Mouse (Mus musculus) hindbrain, embryonic 16.5 days (tissue): ENCODE measurements around the gene Kcns1. TPM values are rescaled to one million over a fixed set of nuclear protein-coding genes. Genes with fewer than 3 reads are reported as not detected.

ENCODE experiments used
- ATAC-seq: fragments of 200-750 bp; cut with Nextera tagmentation; 2 replicates; pipeline ENCODE4 v1.8.0; 2017; ENCODE audit warnings: moderate TSS enrichment, moderate library complexity
- H3K27ac ChIP-seq: fragments of 300-500 bp; sonication (generic); 2 replicates; pipeline ENCODE4 v1.5.1; 2014; ENCODE audit warnings: low read depth, mild to moderate bottlenecking, control low read depth, low read length, moderate library complexity
- H3K27me3 ChIP-seq: fragments of 300-500 bp; sonication (generic); replicated peaks from 2 replicates; pipeline ENCODE4 v1.6.1; 2014; ENCODE audit warnings: low read length; ENCODE audit not compliant: control insufficient read depth, insufficient read depth
- H3K36me3 ChIP-seq: fragments of 300-500 bp; sonication (generic); 2 replicates; pipeline ENCODE4 v1.6.1; 2014; ENCODE audit warnings: mild to moderate bottlenecking, low read length, moderate library complexity, mixed read lengths; ENCODE audit not compliant: control insufficient read depth, insufficient read depth
- H3K4me1 ChIP-seq: fragments of 300-500 bp; sonication (generic); 2 replicates; pipeline ENCODE4 v1.6.1; 2014; ENCODE audit warnings: low read depth, low read length; ENCODE audit not compliant: control insufficient read depth, insufficient read depth
- H3K4me2 ChIP-seq: fragments of 300-500 bp; sonication (generic); 2 replicates; pipeline ENCODE4 v1.6.1; 2014; ENCODE audit warnings: mild to moderate bottlenecking, low read length, control low read depth, moderate library complexity
- H3K4me3 ChIP-seq: fragments of 300-500 bp; sonication (generic); 2 replicates; pipeline ENCODE4 v1.5.1; 2014; ENCODE audit warnings: mild to moderate bottlenecking, low read length, control low read depth, moderate library complexity
- H3K9ac ChIP-seq: fragments of 300-500 bp; sonication (generic); 2 replicates; pipeline ENCODE4 v1.6.1; 2014; ENCODE audit warnings: low read depth, mild to moderate bottlenecking, control low read depth, low read length, moderate library complexity
- H3K9me3 ChIP-seq: fragments of 300-500 bp; sonication (generic); 2 replicates; pipeline ENCODE4 v1.6.1; 2014; ENCODE audit warnings: mild to moderate bottlenecking, low read length, moderate library complexity; ENCODE audit not compliant: control insufficient read depth
- WGBS: fragments of 180-500 bp; shearing (Covaris S2); extraction: QIAGEN DNeasy Blood & Tissue Kit; methylation state at CpG from one replicate; pipeline ENCODE4 v1.1.7; 2014; 5-methylcytosine and 5-hydroxymethylcytosine counted together
- polyA plus RNA-seq: library from polyadenylated mRNA; unstranded; fragments of >200 nt; fragmentation: Nextera tagmentation; extraction: Ambion mirVana; gene quantifications from 2 replicates; pipeline ENCODE4 v1.2.1, GENCODE M21; 2015

Gene Kcns1
- polyA plus RNA-seq, 1 experiment from 2014 or later: 3.1 TPM

DNA sequence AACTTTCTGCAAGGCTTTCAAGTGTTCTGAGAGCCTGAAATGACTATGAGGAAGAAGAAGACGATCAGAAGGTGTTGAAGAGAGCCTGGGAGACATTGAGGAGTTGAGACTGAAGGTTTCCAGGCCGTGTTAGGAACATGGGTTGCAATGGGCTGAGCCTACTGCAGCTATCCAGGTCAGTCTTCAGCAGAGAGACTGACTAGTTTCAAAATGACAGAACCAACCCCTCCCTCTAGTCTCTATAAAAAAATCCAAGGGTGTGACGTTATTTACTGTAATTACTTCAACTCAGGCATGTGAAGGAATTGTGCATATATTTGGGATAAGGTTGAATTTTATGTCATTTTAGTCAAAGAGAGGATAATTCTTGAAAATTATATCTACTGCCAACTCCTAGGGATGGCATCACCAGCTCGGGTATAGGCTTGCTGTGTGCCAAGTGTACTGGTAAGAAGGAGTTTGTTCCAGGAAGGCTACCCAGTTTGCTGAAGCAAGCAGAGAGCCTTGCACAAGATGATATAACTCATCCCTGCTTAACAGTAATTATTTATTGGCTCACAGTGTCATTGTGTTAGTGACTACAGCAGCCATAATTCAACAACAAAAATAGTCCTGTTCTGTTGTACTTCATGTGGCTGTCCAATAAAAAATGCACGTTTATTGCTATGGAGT lies 24.2 kb upstream of the Kcns1 start:
- H3K9me3 ChIP-seq: no peaks in the 10 kb centered on the region
- no peak overlapping the region for H3K4me2 ChIP-seq
- H3K36me3 ChIP-seq: no peaks in the 10 kb centered on the region
- H3K4me1 ChIP-seq: no peaks in the 10 kb centered on the region
- no peak overlapping the region for H3K9ac ChIP-seq
- no peak overlapping the region for H3K4me3 ChIP-seq
- WGBS: 86% methylated on average over 5 of the region's 5 CpGs
- H3K27ac ChIP-seq: no peak overlapping the region
- no peaks in the 10 kb centered on the region for H3K27me3 ChIP-seq
- ATAC-seq: no peak

DNA sequence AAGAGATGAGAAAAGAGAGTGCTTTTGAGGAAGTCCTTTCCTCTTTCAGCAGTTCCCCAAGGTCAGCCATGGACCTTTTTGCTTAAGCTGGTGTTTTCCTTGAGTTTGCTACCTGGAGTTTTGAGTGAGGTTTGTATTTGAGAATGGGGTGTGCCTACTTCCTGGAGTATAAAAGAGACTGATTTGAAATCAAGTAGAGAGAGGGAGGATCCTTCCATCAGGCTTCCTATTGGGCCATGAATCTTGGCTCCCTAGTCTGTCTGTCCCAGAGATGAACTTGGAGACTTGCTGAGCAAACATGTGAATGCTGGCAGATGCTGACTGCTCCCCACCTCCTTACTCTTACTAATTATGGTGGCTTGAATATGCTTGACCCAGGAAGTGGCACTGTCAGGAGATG lies 21.4 kb upstream of the Kcns1 start:
- H3K9ac ChIP-seq: no peak overlapping the region
- no peaks in the 10 kb centered on the region for H3K4me1 ChIP-seq
- H3K4me3 ChIP-seq: no peak overlapping the region
- peaks cover 2% of the 10 kb centered on the region; the same call in 1 of the 2 replicates for H3K9me3 ChIP-seq
- no peaks in the 10 kb centered on the region for H3K27me3 ChIP-seq
- H3K4me2 ChIP-seq: no peak overlapping the region
- H3K27ac ChIP-seq: no peak overlapping the region
- no peaks in the 10 kb centered on the region for H3K36me3 ChIP-seq
- no peak for ATAC-seq

DNA sequence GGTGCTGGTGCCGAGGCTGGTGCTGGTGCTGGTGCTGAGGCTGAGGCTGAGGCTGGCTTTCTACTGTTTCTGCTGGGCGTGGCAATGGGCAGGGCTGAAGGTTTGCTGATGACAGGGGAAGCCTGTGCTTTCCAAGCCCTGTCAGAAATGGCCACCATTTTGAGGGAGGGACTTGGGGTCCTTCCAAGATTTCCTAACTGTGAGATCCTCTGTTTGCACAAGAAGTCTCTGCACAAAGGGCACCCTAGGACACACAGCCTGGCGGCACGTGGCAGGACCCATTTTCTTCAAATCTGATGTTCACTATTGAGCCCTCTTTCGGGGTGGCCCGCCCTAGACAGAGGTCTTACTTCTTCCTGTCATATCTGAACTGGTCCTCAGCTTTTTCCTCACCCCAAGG lies 19.7 kb upstream of the Kcns1 start, which contains the start of gene Wfdc12:
TSS of gene Wfdc12 (minus strand) at position 33 of the 400 bp plus-strand sequence.
- Histone ChIP-seq H3K4me1 (no peaks in the 10 kb centered on the region), H3K27ac (no peak within 1 kb of the TSS), H3K4me2 (no peak within 1 kb of the TSS), H3K9me3 (peaks cover 2% of the 10 kb centered on the region; the same call in 1 of the 2 replicates), H3K4me3 (no peak within 1 kb of the TSS), H3K27me3 (no peaks in the 10 kb centered on the region), H3K9ac (no peak within 1 kb of the TSS), H3K36me3 (no peaks in the 10 kb centered on the region)
- WGBS: 84% methylated on average over 6 of the region's 6 CpGs
- no peak for ATAC-seq

DNA sequence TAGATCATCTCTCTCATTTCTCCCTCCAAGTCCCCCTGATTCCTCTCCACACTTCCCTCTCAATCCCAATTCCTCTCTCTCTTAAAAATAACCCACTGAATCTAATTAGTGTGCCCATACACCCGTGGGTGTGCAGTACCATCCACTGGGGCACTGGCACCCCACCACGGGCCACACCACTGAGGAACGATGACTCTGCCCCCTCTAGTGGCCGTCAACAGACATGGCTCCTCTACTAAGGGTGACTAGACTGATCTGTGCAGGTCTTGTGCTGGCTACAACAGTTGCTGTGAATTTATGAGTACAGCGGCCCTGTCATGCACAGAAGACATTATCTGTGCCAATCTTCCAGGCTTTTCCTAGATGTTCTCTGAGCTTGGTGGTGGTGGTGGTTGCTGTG lies 17.8 kb upstream of the Kcns1 start:
- H3K9ac ChIP-seq: no peak overlapping the region
- H3K9me3 ChIP-seq: peaks cover 2% of the 10 kb centered on the region; the same call in 1 of the 2 replicates
- H3K4me1 ChIP-seq: no peaks in the 10 kb centered on the region
- no peak for ATAC-seq
- H3K27ac ChIP-seq: no peak overlapping the region
- H3K4me3 ChIP-seq: no peak overlapping the region
- WGBS: 34% methylated on average over 5 of the region's 5 CpGs
- no peaks in the 10 kb centered on the region for H3K27me3 ChIP-seq
- H3K4me2 ChIP-seq: no peak overlapping the region
- no peaks in the 10 kb centered on the region for H3K36me3 ChIP-seq

DNA sequence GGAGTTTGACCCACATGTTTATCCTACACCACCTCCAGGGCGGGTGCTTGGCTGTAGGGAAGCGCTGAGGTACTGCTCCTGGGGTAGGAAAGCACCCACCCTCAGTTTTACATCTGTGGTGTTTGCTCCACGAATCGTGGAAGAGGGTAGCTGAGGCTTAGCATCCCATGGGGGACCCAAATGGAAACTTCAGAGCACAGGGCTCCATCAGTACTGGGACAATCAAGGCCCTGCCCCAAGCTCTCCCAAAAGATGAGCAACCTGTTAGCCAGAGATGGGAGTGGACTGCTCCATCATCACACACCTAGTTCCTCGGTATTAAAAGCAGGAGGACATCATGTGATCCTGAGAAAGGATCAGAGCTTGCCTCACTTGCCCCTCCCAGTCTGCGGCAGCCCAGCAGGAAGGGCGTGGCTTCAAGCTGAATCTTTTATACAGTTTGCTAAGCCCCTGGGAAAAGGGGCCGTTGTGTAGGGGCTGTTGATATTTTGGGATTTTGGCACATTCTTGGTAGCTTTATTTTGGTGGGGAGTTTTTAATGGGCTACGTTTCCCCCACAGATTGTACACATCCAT lies 13.3 kb upstream of the Kcns1 start:
- Histone ChIP-seq H3K4me2 (no peak overlapping the region), H3K27ac (no peak overlapping the region), H3K9ac (no peak overlapping the region), H3K36me3 (no peaks in the 10 kb centered on the region), H3K4me3 (no peak overlapping the region), H3K27me3 (no peaks in the 10 kb centered on the region), H3K9me3 (peaks cover 2% of the 10 kb centered on the region; the same call in 1 of the 2 replicates), H3K4me1 (no peaks in the 10 kb centered on the region)
- 52% methylated on average over 9 of the region's 9 CpGs for WGBS
- ATAC-seq: no peak

DNA sequence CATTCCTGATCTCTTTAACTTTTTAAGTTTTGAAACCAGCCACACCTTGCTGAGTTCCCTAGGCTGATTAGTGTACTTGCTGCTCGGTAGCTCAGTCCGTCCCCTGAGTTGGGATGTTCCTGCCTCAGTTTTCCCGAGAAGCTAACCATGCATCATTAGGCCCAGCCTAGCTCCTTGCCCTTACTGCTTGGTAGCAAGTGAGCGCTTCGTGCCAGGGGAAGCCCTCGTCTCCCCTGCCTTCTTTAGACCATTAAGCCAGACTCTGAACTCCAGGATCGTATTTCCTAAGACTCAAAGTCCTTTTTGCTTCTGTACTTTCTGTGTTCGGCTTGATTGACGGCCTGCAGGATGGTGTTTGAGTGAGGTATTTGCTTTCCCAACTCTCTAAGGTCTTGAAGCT lies 12.4 kb upstream of the Kcns1 start:
- no peak overlapping the region for H3K27ac ChIP-seq

DNA sequence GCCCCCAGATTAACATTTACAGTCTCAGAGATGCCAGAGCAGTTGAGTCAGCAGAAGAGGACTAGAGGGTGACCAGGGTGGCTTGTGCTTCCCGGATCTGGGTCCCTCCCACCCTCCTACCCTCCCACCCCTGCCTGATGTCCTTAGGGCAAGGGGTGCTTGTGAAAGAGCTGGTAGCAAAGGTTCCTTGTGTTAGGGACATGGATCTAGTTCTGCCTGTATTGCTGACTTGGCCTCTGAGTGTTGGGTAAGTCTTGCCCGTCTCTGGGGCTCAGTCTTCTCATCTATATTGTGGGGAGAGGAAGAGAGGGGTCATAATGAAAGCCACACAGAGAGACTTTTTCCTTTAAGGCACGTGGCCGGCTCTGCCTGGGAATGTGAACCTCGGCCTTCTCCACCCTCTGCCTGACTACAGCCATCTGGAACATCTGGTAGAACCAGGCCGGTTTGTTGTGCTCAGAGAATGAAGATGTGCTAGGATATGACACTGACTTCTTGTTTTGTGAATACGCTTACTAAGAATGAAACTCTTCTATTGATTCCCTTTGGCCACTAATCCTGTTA lies 11.9 kb upstream of the Kcns1 start, which contains the start of gene Wfdc5:
TSS of gene Wfdc5 (minus strand) at position 51 of the 564 bp plus-strand sequence.
- Histone ChIP-seq H3K27ac (no peak within 1 kb of the TSS), H3K4me2 (no peak within 1 kb of the TSS), H3K36me3 (no peaks in the 10 kb centered on the region), H3K4me3 (no peak within 1 kb of the TSS), H3K27me3 (no peaks in the 10 kb centered on the region), H3K4me1 (no peaks in the 10 kb centered on the region), H3K9ac (no peak within 1 kb of the TSS), H3K9me3 (no peaks in the 10 kb centered on the region)
- no peak for ATAC-seq
- 88% methylated on average over 7 of the region's 7 CpGs for WGBS

More for the DNA sequence above, 12.4 kb upstream of the Kcns1 start:
- Histone ChIP-seq H3K4me2 (no peak overlapping the region), H3K9me3 (no peaks in the 10 kb centered on the region), H3K9ac (no peak overlapping the region), H3K27me3 (no peaks in the 10 kb centered on the region), H3K4me1 (no peaks in the 10 kb centered on the region), H3K36me3 (no peaks in the 10 kb centered on the region), H3K4me3 (no peak overlapping the region)
- WGBS: 78% methylated on average over 9 of the region's 9 CpGs
- no peak for ATAC-seq

DNA sequence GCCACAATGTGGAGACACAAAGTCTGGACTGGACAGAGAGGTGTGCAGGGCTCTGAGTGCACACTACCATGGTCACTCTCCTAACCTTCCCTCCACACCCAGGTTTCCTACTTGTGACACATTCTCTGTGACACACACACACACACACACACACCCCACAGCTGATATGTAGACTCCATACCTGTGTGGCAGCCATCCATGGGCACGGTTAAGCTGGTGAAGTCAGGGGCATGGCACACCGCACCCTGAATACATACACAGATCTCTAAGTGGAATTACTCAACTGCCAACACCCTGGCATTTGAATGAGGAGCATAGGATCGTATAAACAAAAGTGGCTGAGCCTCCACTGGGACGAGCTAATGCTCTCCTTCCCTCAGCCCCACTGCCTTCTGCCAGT lies 9.9 kb upstream of the Kcns1 start:
- Histone ChIP-seq H3K4me2 (no peak overlapping the region), H3K9ac (no peak overlapping the region), H3K27ac (no peak overlapping the region), H3K9me3 (no peaks in the 10 kb centered on the region), H3K4me3 (no peak overlapping the region), H3K36me3 (no peaks in the 10 kb centered on the region), H3K27me3 (no peaks in the 10 kb centered on the region), H3K4me1 (no peaks in the 10 kb centered on the region)
- ATAC-seq: no peak
- WGBS: 89% methylated on average over 4 of the region's 4 CpGs

DNA sequence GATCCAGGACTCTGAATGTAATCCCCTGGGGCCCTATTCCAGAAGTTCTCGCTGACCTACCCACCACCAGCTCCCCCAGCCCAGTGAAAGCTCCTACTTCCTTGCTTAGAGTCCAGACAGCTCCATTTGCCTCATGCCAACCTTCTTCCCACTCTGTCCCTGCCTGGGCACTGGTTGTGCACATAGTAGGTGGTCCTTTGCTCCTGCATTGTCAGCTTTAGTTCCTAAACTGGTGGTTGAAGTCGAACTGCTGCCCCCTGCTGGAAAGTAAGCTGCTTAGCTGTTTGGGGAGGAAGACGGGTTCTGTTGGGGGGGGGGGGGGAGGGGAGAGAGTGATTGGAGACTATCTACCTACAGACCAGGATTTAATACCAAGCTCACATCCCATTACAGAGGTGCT lies 9.2 kb upstream of the Kcns1 start:
- Histone ChIP-seq H3K9me3 (no peaks in the 10 kb centered on the region), H3K4me1 (no peaks in the 10 kb centered on the region), H3K4me2 (no peak overlapping the region), H3K27ac (no peak overlapping the region), H3K9ac (no peak overlapping the region), H3K27me3 (no peaks in the 10 kb centered on the region), H3K36me3 (no peaks in the 10 kb centered on the region), H3K4me3 (no peak overlapping the region)
- no peak for ATAC-seq
- 58% methylated on average over 2 of the region's 3 CpGs for WGBS
